In the genomic region with DNA sequence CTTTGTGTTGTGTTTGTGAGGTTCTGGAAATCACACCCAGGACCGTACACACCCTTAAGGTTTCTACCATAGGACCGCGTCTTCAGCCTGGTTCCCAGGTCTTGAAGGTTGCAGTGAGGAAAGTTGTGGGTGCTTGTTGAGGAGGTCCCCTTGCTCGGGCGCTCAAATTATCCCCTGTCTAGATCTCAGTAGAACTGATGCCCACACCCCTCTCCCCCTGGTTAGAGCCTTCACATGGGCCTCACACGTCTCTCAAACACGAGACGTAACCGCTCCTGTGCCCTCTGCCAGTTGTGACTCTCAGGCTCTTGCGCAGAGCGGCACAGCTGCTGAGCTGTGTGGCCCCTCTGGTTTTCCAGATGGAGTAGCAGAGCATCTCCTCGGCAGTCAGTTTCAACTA, we compare ENCODE assay signal across 20 mouse cellular contexts.
"Had no signal": no experiment of that assay in that cellular context is flagged by ENCODE, and none has a peak within 500 bp of the region (broad histone marks: within the 10 kb centered on the region; RNA-seq: fewer than 3 reads in every experiment).

No protein-coding gene starts in this region.

- H3K4me1 ChIP-seq: midbrain, embryonic 13.5 days; neural tube, embryonic 13.5 days had no signal

- H3K27me3 ChIP-seq: kidney, embryonic 15.5 days; liver, embryonic 15.5 days; lung, embryonic 15.5 days; midbrain, embryonic 13.5 days; neural tube, embryonic 13.5 days had no signal

- DNase-seq: kidney, adult 8-10 months; layer of hippocampus, postnatal 36 days; lung, adult 18-20 months; lung, postnatal 10 days; lung, postnatal 36 days; retina, postnatal 1 day; right cerebral cortex, postnatal 25 days; thymus, adult 2 months; thymus, postnatal 25 days had no signal

- H3K9ac ChIP-seq: kidney, embryonic 15.5 days; liver, embryonic 15.5 days; lung, embryonic 15.5 days; midbrain, embryonic 13.5 days; neural tube, embryonic 13.5 days had no signal

- H3K27ac ChIP-seq: kidney, embryonic 15.5 days; left cerebral cortex, adult 2 months; liver, embryonic 15.5 days; lung, embryonic 15.5 days; midbrain, embryonic 10.5 days; midbrain, embryonic 13.5 days; neural tube, embryonic 13.5 days; stomach, postnatal 0 days had no signal

- H3K9me3 ChIP-seq: kidney, embryonic 15.5 days; liver, embryonic 15.5 days; lung, embryonic 15.5 days; megakaryocyte, embryonic 14.5 days; midbrain, embryonic 10.5 days; midbrain, embryonic 13.5 days; neural tube, embryonic 13.5 days had no signal

- H3K4me3 ChIP-seq: kidney, embryonic 15.5 days; left cerebral cortex, adult 2 months; liver, embryonic 15.5 days; lung, embryonic 15.5 days; megakaryocyte, embryonic 14.5 days; midbrain, embryonic 10.5 days; midbrain, embryonic 13.5 days; myocyte; neural tube, embryonic 13.5 days had no signal

- H3K4me2 ChIP-seq: kidney, embryonic 15.5 days; liver, embryonic 15.5 days; lung, embryonic 15.5 days; midbrain, embryonic 13.5 days; neural tube, embryonic 13.5 days had no signal

- H3K36me3 ChIP-seq: kidney, embryonic 15.5 days; liver, embryonic 15.5 days; lung, embryonic 15.5 days; midbrain, embryonic 10.5 days; midbrain, embryonic 13.5 days; neural tube, embryonic 13.5 days had no signal

- ATAC-seq: midbrain, embryonic 13.5 days; midbrain, embryonic 16.5 days had no signal
